Mouse (Mus musculus): ENCODE measurements at regions not wholly inside any gene's neighbourhood (a gene's known extent, or its start where the extent isn't known, plus 50 kb on each side); places are given as distances from the start of the nearest gene placed in this dataset.

GRCm38 (mm10) chr10:111867102-111867501 lies 105.4 kb upstream of the Krr1 start:
- no peak for DNase-seq (ENCODE audit: extremely low read depth, low read depth, low spot score)

- no peak for DNase-seq (ENCODE audit: extremely low read depth, low read depth, low spot score)
Observed at GRCm38 (mm10) chr10:111867538-111867937, 104.9 kb upstream of the Krr1 start.

- DNase-seq (ENCODE audit: extremely low read depth, low read depth, low spot score), result no peak
Observed at GRCm38 (mm10) chr10:111880354-111880753, 92.1 kb upstream of the Krr1 start.

DNA sequence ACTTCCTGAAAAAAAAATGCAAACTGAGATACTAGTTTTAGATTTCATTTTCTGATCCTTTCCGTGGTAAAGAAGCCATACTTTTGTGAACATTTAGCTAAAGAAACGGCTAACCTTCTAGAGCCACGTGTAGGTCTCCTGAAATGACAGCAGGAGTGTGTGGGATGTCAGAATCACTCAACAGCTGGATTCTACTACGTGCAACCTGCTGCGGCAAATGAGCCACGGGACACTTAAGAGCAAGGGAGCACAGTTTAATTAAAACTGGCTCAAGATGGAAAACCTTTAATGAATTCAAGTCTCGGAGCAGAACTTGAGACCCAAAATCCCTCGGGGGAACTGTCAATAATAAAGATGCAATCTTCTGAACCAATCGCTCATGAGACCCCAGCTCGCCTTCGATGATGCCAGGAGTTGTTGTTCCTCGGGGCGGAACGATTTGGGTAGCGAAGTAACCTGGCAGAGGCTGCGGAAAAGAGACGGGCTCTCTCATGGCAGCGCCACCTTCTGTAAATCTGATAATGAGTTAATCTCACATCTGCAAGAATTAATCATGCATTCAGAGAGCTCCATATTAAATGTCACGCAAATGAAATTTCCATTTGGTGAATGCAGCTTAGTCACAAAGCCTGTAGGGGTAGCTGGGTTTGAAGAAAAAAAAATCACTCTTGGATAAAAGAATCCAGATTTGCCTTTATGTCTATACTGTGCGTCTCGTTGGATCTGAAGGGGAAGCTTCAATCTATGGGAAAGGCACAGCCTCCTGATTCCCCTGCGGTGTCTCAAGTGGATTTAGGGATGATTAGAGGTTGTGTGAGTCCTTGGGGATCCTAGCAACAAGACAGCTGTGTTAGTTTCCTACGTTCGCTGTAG lies 90.9 kb upstream of the Krr1 start:
- no peak for DNase-seq (ENCODE audit: extremely low read depth, low read depth, low spot score)

DNA sequence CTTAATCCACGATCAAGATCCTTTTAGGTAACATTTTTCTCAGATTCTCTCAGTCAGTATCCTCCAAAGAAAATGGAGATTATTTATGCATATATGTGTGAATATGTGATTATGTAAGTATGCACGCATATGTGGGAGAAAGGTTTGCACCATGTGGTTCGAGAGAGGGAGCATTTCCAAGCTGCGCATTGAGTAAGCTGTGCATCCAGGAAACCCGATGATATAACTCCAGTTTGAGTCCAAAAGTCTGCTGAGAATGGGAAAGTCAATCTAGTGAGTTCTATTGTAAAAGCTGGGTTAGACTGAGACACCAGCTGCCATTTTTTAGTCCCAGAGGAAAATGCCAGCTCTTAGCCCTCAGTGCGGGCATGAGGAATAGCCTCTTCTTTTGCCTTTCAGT lies 89.9 kb upstream of the Krr1 start:
- DNase-seq (ENCODE audit: extremely low read depth, low read depth, low spot score), result no peak

GRCm38 (mm10) chr10:111884701-111885100 lies 87.8 kb upstream of the Krr1 start:
- DNase-seq (ENCODE audit: extremely low read depth, low read depth, low spot score), result no peak

- no peak for DNase-seq (ENCODE audit: extremely low read depth, low read depth, low spot score)
Observed at GRCm38 (mm10) chr10:111889111-111889510, 83.4 kb upstream of the Krr1 start.

- DNase-seq (ENCODE audit: extremely low read depth, low read depth, low spot score), result no peak
Observed at GRCm38 (mm10) chr10:111893489-111893888, 79.0 kb upstream of the Krr1 start.

GRCm38 (mm10) chr10:111893941-111894340 lies 78.5 kb upstream of the Krr1 start:
- DNase-seq (ENCODE audit: extremely low read depth, low read depth, low spot score), result no peak

GRCm38 (mm10) chr10:111897361-111897760 lies 75.1 kb upstream of the Krr1 start:
- DNase-seq (ENCODE audit: extremely low read depth, low read depth, low spot score), result no peak

- DNase-seq (ENCODE audit: extremely low read depth, low read depth, low spot score), result no peak
Observed at GRCm38 (mm10) chr10:111900723-111901716, 71.4 kb upstream of the Krr1 start.

GRCm38 (mm10) chr10:111903956-111904355 lies 68.5 kb upstream of the Krr1 start:
- DNase-seq (ENCODE audit: extremely low read depth, low read depth, low spot score), result no peak

DNA sequence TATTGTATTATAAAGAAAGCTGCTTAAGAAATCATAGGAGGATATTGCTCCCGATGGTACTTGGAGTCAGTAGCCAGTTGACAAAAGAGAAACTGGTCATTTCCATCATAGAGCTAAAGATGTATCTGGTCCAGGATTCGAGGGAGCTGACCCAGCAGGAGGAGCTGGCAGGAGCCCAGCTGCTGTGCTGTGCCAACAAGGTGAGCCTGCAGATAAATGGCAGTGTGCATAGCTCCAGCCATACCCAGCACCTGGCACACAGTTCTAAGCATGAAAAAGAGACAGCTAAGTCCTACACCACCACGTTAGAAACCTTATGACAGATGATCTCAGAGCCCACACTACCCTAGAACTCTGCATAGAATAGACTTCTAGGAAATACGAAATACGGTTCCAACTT lies 64.6 kb upstream of the Krr1 start:
- DNase-seq (ENCODE audit: extremely low read depth, low read depth, low spot score), result no peak

GRCm38 (mm10) chr10:111912561-111912960 lies 59.9 kb upstream of the Krr1 start:
- DNase-seq (ENCODE audit: extremely low read depth, low read depth, low spot score), result no peak

GRCm38 (mm10) chr10:111913066-111913785 lies 59.2 kb upstream of the Krr1 start:
- DNase-seq (ENCODE audit: extremely low read depth, low read depth, low spot score), result no peak

- no peak for DNase-seq (ENCODE audit: extremely low read depth, low read depth, low spot score)
Observed at GRCm38 (mm10) chr10:111914231-111914630, 58.2 kb upstream of the Krr1 start.

- DNase-seq (ENCODE audit: extremely low read depth, low read depth, low spot score), result no peak
Observed at GRCm38 (mm10) chr10:111918071-111918507, 54.4 kb upstream of the Krr1 start.

- no peak for DNase-seq (ENCODE audit: extremely low read depth, low read depth, low spot score)
Observed at GRCm38 (mm10) chr10:111919475-111919874, 53.0 kb upstream of the Krr1 start.

DNA sequence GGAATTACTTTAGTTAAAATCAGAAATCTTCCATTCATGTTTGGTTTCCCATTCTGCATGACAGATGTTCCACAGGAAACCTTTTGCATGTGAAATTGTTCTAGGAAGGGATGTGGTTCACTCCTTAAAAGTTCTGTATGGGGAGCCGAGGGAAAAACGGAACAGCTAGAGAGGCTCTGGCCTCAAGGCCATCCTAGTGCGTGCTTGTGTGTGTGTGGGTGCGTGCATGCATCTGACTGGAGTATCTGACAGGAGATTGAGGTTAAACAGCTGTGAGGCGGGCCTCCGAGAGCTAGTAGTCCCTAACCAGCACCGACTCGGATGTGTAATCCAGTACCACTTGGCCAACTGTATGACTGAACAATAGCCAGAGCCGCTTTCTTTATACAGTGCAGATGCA lies 51.0 kb upstream of the Krr1 start:
- no peak for DNase-seq (ENCODE audit: extremely low read depth, low read depth, low spot score)

Measured in fat pad, adult 2 months (tissue).